Mouse (Mus musculus): ENCODE measurements around the gene Chac1.

DNA sequence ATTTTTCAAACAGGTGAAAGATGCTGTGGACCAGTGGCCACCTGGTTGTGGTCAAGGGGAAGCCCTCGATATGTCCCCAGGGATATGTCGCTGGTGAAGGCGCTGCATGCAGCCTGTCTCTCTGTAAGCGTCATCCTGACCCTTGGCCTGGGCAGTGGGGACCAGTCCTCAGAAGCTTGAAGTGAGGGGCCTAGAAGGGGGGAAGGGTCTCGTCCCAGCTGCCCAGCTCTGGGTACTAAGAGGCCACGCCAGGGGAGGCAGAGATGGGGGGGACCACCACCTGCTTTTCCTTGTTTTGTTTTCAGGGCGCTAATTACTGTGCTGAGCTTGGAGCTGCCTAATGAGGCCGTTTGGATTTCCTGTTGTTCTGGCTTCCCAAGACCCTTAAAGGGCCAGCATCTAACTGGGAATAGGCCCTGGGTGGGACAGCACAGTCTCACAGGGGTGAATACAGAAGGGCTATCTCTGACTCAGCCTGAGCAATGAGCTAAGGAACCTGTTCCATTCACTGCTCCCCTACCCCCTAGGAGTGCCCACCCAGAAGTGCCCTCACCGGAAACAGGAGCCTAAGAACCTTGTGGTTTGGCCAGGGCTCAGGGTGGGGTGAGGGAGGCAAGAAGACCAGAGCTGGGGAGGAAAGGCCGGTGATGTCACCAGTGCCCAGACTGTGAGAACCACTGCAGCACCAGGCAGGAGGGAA, 37.1 kb upstream of the Chac1 start:
- TF ChIP-seq CTCF (IDR thresholded peaks at IDR 0.05; ENCODE audit: control insufficient read depth, insufficient read depth, low read length) (no peak), POLR2A (IDR thresholded peaks at IDR 0.05; ENCODE audit: borderline replicate concordance, control insufficient read depth, low read depth, low read length) (no peak)
